Mouse (Mus musculus) T-helper 2 cell (primary cell): ENCODE data around the gene Ets2.
"Not testable (repeated sequence)": the region's sequence is repeated elsewhere in the genome, so short reads cannot be mapped to it uniquely, and the experiment has no call there.

Experiments used
- in situ Hi-C: fragments of 300-600 bp; cut with MboI, MseI; formaldehyde crosslinking; loops from one replicate; pipeline ENCODE4 v1.15.1; 2025; ENCODE audit warnings: high pct_unique_total_duplicates

Ets2 gene

DNA sequence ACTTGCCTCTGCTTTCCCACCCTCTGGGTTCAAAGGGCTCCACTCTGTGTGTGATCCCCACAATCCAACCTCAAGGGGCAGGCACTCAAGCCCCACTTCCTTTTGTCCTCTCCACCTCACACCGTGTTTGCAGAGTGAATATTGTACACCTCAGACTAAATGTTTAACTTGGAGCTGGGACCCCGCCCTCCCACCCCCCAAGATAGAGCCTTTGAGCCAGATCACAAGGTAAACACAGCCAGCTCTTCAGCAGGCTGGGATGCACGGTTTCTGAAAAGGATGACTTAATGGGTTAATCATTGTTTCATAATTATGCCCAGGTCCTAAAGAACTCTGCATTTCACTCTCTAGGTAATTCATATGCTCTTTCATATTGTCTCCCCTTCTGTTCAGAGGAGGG lies 2.2 kb upstream of the Ets2 start:
- in situ Hi-C loops = no loop called here

DNA sequence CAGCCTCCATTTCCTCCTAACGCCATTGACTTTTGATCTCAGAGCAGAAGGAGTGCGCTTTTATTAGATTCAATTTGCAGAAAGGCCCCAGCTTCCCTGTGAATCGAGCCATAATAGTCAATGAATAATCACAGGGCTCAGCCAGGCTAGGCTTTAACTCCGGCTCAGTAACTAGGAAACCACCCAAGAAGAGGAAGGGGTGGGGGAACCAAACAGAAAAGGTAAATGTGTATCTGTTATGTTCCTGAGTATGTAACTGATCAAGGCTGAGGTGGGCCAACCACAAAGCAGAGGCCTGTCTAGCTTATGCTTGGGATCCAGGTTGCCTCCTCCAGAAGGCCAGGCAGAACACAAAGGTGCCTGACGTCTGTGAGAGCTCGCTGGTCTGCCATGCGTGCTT lies 1.7 kb upstream of the Ets2 start:
- in situ Hi-C loops = no loop called here

DNA sequence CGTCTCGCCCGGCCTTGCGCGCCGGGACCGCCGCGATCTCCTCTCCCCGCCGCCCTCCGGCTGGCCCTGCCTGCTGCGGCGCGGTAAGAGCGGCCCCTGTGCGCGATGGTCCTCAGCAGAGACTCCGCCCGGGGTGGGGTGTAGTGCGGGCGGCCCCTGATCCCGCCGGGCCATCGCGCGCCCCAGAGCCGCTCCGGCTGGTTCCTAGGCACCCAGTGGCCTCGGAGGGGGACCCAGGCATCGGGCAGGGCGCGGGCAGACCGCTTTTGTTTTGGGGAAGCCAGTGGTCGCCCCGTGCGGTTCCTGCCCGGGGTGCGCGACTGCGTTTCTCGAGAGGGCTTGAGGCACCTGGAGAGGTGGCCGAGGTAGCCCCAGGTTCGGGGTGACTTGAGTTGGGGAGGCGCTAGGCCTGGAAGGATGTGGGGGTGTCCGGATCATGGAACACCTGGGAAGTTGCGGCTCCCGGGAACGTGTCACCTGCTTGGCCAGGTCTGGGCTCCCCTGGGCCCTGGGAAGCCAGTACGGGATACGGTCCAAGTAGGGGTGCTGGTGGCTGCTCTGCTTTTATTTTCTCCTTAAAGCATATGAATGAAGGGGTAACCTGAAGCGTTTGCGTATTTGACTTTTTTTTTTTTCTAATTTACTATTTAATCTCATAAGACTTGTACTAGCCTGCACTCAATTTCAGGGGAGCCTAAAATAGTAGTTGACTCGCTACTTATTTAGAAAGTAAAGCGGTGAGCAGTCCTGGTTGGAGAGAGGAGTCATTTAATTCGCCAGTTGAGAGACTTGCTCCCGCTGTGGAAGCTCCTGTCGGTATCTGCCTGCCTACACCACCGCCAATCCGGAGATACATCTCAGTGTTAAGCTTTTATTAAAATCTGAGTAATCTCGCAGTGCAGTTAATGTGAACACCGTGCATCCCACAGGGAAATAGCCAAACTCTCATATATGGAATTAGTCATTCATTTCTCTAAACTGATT lies 979 bp downstream of the Ets2 start:
- in situ Hi-C loops = no loop called here

DNA sequence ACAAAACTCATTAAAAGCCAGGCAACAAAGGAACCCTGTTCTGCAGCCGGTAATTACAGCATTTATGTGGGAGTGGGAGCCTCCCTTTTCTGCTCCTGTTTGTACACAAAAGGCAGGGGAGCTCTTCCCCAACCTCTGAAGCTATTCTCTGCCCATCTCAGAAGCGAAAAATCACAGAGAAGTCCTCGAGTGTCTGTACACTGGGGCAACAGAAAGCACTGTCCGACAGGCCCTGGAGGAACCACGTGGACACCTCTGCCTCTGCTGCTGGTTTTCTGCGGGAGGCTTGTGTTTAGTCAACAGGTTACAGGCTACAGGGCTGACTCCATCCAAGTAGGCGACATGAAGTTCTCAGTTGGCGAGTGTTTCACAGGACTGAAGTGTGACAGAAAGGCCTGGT lies 2.1 kb downstream of the Ets2 start:
- in situ Hi-C loops = no loop called here

DNA sequence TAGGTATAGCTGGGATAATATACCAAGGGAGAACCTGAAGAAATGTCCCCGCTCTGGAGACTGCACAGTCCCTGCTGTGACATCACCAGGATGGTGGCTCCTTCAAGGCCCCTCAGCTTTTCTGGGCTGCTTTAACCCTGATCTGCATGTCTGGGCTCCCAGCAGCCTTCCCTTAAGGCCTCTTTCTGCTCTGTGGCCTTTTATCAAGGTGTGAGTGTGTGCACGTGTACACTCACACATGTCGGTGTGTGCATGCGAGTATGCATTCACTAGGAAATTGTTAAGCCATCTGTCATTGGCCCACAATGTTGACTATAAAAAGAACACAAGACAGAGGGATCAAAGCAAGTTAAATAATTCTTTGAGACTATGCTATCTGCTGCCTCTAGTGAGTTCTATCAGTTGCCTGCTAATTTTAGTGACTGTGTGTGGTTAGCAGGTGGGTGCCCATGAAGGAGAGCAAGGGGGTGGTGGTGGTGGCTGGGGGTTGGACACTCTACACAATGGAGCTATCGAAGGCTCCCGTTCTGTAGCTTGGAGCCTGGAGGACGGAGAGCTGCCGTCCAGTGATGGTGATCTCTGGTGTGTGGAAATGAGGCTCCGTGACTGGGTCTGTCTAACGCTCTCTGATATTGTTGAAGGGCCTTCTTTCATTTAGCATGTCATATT lies 2.9 kb downstream of the Ets2 start:
- in situ Hi-C loops = no loop called here

DNA sequence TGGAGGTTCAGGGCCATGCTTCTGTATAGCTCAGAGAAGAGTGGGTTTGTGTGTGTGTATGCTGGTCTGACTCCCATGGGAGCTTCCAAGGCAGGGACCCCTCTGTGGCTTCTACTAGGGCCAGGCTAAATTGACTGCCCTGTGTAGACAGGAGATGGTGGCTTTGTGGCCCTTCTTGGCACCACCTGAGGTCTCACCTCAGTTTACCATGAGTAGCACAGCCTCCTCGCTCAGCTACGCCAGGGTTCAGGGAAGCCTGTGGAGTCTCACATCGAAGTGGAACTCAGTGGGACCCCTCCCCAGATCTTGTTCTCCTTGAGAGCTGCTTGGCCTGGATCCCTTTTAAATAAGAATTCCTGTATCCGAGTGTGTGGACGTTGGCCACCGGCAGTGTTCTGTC lies 3.9 kb downstream of the Ets2 start:
- in situ Hi-C loops = no loop called here

DNA sequence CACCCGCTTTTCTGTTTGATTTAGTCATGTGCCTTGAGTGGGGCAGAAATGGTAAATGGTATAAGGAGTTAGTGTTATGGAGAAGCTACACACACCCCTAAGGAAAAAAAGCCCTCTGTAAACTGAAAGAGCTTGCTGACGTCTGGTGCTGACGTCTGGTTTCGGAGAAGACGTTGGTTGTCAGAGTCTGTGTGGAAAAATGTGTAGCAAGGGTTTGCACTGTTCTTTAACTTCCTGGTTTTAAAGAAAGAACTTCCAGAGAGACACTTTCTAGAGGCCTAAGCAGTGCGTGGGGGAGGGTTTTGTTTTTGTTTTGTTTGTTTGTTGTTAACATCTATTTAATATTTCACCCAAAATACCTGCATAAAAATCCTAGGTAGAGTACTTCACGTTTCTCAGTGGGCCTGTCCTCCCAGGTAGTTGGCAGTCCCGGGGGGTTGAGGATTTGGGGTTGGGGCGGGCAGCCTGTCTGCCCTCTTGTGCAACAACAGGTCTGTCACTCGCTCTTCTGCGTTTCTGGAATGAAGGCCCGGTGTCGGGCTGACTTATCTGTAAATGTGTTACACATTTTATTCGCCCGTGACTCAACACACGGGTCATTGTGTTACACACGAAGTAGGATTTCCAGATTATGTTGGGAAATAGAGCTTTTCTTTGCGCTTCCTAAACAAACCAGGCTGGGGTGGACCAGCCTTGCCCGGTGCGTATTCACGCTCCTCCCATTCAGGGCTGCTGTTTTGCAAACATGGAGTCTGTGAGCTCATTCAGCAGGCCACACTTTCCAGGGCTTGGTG lies 6.5 kb downstream of the Ets2 start:
- in situ Hi-C loops = no loop called here

DNA sequence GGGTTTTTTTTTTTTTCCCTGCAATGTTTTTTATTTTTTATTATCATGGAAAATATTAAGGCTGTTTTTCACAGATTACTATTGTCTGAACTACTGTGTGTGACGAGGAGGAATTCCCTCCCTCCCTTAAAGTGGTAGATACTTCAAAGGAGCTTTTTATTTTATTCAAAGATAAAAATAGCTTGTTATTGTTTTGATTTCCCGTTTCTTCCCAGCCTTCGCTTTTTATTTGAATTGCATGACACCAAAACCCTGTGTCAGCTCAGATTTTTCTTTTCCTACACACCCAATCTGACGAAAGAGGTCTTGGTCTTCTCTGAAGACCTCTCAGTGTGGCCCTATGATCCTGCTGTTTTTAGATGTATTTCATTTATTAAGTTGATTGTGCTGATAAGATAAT lies 7.3 kb downstream of the Ets2 start:
- in situ Hi-C loops = no loop called here

DNA sequence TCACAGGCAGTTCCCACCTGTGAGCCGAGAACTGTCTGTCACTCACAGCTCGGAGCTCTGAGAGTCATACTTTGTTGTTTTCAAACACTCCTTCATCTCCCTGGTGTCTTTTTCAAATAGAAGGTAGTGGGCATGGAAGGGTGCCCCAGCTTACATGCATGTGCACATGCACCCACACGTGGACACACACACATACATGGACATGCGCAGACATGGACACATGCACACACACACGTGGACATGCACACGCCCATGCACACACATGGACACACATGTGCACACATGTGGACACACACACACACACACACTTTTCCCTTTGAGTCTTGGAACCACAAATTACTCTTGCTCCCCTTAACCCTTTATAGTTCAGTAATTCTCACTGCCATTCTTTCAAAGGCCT lies 8.3 kb downstream of the Ets2 start:
- in situ Hi-C loops = no loop called here

DNA sequence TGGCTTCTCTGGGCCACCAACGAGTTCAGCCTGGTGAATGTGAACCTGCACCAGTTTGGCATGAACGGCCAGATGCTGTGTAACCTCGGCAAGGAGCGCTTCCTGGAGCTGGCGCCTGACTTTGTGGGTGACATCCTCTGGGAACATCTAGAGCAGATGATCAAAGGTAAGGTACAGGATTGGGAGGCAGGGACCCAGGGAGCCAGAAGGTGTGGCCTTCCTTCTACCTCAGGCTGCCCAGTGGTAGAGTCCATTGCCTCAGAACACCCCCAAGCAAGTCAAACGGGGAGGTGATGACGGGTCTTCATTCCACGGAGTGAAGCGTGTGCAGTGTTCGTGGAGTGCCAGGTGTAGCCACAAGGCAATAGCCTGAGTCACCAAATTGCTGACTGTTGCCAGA lies 10.2 kb downstream of the Ets2 start:
- in situ Hi-C loops = no loop called here

DNA sequence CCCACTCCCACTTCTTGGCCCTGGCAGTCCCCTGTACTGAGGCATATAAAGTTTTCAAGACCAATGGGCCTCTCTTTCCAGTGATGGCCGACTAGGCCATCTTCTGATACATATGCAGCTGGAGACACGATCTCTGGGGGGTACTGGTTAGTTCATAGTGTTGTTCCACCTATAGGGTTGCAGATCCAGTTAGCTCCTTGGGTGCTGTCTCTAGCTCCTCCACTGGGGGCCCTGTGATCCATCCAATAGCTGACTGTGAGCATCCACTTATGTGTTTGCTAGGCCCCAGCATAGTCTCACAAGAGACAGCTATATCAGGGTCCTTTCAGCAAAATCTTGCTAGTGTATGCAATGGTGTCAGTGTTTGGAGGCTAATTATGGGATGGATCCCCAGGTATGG lies 11.2 kb downstream of the Ets2 start:
- in situ Hi-C loops = not testable (repeated sequence)

DNA sequence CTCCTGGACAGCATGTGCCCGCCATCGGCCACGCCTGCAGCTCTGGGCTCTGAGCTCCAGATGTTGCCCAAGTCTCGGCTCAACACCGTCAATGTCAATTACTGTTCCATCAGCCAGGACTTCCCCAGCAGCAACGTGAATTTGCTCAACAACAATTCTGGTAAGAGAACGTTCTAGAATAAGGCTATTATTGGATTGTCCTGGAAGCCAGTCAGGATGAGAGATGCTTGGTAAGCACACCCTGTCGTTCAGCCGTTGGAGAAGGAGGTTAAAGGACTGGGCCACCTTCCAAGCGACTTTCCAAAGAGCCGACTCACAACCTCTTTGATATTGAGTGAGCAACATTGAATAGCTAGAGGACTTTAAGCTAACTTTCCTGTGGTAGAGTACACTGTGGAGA lies 13.2 kb downstream of the Ets2 start:
- in situ Hi-C loops = no loop called here

DNA sequence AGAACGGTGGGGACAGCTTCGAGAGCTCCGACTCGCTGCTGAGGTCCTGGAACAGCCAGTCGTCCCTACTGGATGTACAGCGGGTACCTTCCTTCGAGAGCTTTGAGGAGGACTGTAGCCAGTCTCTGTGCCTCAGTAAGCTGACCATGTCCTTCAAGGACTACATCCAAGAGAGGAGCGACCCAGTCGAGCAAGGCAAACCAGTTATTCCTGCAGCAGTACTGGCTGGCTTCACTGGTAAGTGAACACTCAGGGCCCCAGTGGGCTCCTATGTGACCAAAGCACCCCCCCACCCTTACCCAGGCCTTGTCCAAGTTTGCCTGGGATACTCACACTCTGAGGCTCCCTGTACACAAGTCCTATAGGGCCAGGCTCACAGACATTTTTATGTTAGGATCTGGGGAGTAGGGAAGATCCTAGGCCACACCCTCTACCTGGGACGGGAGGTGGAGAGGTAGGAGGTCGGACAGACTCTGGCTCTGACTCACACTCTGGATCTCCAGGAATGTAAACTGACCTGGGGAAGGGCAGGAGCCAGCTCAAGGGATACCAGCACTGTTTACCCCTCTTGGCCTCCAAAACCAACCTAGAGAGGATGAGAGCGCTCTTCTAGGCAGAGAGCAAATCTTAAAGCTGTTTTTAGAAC lies 14.3 kb downstream of the Ets2 start:
- in situ Hi-C loops = no loop called here

DNA sequence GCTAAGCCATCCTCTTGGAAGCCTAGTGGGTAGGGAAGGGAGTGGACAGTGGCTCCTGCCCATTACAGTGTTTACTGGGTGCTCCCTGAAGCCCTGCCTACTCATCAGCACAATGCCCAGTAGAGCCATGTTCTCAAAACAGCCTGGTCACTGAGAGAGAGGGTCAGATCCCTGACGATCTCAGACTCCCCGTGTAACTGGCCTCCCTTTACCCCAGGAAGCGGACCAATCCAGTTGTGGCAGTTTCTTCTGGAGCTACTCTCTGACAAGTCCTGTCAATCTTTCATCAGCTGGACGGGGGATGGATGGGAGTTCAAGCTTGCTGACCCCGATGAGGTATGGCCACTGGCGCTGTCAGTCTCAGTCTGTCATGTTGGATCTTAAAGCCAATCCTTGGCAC lies 15.8 kb downstream of the Ets2 start:
- in situ Hi-C loops = no loop called here

DNA sequence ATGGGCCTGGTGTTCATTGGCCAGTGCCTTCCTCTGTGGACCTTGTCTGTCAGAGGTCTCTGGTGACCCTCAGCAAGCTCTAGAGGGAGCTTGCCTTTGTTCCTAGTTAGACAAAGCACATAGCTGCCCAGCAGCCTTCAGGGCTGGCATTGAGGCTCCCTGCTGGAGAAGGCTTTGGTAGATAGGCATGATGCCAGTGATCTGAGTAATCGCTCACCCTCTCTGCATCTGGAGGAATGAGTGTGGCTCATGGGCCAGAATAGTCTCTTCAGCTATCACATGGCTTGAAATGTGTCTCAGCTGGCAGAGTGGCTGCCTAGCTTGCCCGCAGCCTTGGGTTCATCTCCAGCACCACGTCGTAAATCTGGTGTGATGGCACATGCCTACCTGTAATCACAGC lies 16.2 kb downstream of the Ets2 start:
- in situ Hi-C loops = no loop called here

DNA sequence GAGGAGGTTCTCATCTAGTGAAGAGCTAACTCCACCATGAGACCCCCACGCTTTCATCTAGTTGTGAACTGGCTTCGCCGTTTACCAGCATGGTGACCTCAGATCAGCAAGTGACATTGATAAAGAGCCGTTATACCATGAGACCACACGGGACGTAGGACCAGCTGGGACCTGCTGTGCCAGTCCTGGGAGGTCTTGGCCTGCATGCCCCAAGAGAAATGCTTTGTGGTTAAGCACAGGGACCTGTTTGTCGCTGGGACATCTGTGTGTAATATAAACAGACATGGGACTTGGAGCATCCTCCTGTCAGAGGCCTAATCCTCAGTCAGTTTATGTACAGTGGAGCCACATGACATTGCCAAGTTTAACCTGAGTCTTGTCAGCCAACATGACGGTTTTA lies 18.7 kb downstream of the Ets2 start:
- in situ Hi-C loops = loop anchor here (5.0 kb wide), 1 partner anchor 52 kb away; no protein-coding TSS in a partner anchor

DNA sequence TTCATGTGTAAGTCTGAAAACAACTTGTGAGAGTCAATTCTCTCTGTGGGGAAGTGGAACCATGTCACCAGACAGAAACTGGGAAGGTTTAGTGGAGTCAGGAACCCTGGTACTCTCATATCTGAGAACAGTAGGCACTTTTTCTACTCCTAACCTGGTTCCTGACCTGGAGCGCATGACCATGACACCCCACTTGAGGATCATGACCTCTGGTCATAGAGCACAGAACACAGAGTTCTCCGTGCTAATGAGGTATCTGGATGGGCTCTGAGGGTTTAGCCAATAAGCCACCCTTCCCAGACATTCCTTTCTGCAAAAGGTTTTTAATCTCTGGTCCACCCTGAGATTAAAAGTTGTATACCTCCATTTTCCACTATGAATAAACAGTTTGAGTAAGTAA lies 22.4 kb downstream of the Ets2 start:
- in situ Hi-C loops = loop anchor here (5.0 kb wide), 1 partner anchor 48 kb away; no protein-coding TSS in a partner anchor

DNA sequence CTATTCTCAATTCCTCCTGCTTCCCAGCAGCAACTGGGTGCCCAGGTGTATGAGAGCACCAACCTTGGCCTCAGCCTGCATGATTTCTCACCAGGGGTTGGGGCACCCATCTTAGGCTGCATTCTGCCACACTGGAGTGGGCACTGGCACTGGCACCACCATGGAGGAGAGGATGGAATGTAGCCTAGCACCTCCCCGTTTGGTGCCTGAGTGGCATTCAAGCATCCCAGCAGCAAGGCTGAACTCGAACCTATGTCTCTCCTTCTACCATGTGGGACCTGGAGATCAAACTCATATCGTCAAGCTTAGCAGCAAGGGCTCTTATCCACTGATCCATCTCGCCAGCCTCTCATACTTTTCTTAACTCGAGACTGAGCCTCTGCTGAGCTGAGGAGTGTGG lies 22.9 kb downstream of the Ets2 start:
- in situ Hi-C loops = loop anchor here (5.0 kb wide), 1 partner anchor 48 kb away; no protein-coding TSS in a partner anchor

DNA sequence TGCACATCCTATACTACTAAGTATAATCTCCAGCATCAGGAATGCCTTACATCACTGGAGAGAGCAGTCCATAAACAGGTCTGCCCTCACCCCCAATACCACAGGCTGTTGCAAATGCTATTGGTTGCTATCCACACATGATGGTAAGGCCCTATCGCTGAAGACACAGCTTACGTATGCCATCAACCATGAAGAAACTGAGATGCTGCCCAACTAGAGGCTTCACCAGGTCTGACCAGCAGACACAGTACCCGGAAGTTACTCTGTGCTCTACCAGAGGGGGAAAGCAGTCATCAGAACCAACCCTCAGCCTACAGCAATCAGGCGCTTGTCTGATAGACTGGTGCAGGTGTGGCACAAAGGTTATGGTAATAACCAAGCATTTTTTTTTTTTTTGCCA lies 24.9 kb downstream of the Ets2 start:
- in situ Hi-C loops = no loop called here

DNA sequence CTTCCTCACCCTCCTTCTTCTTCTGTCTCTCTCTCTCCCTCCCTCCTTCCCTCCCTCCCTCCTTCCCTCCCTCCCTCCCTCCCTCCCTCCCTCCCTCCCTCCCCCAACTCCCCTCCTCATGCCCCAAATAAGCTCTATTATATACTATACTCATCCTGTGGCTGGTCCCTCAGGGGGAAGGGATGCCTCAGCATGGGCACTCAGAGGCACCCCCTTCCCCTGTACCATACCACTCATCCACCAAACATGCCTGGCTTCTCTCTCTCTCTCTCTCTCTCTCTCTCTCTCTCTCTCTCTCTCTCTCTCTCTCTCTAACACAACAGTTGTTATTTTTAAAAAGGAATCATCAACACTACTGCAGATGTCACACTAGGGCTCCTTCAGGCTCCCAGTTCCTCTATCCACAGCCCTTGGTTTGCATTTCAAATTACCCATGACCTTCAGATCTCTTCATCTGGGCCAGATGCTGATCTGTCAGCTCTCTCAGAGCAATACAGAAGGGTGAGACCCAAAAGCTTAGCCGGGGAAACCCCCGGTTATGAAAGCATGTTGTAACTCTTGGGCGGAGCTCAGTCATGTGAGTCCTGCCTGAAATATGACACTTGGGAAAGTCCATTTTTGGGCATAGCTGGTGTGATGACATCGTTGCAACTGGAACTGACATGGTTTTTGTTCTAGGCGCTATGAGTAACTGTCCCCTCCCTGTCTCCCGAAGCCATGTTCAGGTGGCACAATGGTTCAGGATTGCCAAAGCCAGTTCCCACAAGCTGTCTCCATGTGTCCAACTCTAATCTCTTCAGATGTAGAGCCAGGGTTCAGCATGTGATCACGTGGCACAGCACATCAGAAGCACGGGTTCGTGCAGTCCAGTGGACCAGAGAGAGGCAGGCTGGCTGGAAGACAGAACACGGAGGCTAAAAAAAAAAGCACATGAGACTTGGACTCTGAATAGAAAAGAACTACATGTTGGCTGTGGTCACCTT lies 26.9 kb downstream of the Ets2 start:
- in situ Hi-C loops = no loop called here
